Mouse (Mus musculus) ovary, adult 18-20 months (tissue): Measurements from ENCODE around the gene Haus8.
"Not testable (repeated sequence)": the region's sequence is repeated elsewhere in the genome, so short reads cannot be mapped to it uniquely, and the experiment has no call there.

Experiments used
- DNase-seq: peaks from one replicate; pipeline ENCODE4 v3.0.0; 2022; ENCODE audit warnings: low spot score, mixed read lengths

The Haus8 gene

DNA sequence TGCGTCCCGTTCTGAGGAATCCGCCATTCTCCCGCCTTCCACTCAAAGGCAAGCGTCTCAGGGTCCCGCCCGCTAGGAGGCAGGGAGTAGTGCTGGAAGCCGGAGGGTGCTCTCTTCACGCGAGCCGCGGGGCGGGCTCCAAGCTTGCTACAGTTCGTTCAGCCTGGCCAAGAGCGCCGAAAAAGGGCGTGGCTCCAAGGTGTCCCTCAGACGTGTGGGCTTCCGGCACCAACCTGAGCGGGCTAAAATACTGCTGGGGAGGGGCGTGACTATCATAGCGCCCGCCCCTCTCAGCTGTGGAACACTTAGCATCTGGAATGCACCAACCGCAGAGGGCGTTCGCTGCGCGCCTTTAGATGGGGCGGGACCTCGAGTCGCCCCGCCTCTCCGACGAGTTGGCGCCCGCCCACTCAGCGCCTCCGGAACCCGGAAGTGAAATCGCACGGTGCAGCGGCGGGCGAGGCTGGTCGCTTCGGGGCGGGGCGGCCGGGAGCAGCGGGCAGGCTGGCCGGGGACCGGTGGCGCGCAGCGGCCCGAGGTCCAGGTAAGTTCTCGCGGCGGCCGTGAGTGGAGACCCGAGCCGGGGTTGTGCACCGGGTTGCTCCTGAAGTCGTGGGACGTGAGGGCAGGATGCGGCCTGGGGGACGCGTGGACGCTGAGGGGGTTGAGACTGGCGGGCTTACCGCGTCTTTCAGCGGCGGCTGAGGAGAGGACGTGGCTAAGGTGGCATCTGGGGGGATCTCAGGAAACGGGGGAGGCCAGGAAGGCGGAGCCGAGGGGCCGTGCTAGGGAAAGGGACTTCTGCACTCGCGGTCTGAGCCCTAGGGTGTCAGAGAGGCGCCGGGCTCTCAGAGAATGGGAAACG is at the start of gene Haus8, which contains the start of gene Myo9b:
Gene Haus8, minus strand, starts transcription at position 649 of the 865 bp plus-strand sequence.
Gene Myo9b, plus strand, starts transcription at position 429 of the 865 bp plus-strand sequence.
- peak; percentile 98 for DNase-seq

- DNase-seq, result not testable (repeated sequence)
Observed at GRCm38 (mm10) chr8:71319760-71320159, 47.0 kb upstream of the Haus8 start.

DNA sequence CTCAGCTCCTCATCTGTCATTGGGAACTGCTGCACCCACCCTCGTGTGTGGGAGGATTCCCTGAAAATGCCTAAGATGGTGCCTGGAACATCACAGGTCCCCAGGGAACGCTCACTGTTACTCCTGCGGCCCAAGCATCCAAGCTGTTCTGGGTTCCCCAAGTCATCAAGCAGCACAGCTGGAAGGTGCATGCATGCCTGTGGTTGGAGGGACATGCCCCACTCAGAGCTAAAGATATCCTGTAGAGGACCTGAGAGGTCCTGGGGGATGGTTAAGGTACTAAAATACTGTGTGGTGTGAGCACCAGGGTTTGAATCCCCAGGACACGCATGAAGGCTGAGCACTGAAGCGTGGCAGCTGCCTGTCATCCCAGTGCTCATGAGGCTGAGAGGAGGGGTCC is 45.9 kb upstream of the Haus8 start:
- not testable (repeated sequence) for DNase-seq

- DNase-seq, result no peak
Observed at GRCm38 (mm10) chr8:71316486-71317031, 43.8 kb upstream of the Haus8 start.

- no peak for DNase-seq
Observed at GRCm38 (mm10) chr8:71315972-71316371, 43.2 kb upstream of the Haus8 start.

DNA sequence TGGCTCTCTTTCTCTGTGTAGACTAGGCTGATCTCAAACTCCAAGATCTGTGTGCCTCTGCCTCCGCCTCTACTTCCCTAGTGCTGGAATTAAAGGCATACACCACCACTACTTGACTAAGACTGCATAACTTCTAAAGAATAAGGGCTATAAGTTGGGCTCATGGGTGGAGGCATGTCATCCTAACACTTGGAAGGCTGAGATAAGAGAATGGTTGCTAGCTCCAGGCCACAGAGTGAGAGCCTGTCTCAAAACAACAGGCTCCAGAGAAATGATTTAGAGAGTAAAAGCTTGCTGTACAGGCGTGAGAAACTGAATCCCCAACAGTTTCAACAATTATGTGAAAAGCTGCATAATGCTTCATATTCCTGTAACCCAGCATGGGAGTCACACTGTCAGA is 41.2 kb upstream of the Haus8 start:
- DNase-seq, result no peak

DNA sequence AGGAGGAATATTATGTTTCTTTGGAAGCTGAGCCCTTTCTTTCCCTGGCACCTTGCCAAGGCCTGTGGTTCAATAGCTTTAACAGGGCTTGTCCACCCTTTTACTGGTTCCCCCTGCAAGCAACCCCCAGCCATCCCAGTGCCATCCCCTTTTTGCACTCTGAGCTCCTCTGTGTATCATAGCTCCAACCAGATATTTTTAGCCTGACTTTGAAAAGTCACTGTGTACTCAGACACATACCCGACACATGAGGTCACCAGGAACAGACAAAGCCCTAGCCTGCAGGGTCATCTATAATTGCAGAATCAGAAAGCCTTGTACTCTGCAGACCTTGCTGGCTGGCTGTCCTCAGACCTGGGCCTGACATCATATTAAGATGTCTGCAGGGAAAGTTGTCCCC is 40.0 kb upstream of the Haus8 start:
- DNase-seq, result peak; percentile 10

DNA sequence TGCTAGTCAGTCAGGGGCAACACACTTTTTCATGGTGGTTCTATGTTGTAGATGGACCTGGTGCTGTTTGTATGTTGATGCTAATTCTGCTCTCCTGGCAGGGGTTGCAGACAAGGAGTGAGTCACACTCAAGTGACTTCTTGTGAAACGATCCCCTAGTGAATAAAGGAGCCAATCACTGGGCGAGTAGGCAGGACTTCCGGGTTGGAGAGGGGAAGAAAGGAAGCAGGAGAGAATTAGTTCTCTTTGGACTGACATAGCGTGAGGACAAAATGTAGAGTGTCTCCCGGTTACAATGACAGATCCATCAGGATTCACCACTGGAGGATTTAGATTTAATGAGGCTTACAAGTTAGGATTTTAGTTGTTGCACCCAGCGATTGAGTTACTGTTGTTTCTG is 37.7 kb upstream of the Haus8 start:
- DNase-seq, result no peak

DNA sequence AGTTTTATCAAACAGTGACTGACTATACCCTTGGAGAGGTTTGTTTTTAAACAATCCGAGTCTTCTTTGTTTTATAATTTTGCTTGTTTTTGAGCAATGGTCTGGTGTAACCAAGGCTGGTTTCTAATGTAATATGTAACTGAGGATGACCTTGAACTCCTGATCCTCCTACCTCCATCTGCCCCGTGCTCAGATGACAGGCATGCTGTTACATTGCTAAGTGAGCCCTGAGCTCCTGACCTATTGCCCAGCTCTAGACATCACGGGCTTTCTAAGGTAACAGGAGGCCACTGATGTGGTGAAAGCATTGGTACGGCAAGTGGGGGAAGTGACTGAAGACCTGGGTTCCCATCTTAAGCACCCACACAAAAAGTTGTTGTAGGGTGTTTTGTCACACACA is 35.2 kb upstream of the Haus8 start:
- DNase-seq, result no peak

GRCm38 (mm10) chr8:71307371-71307770 is 34.6 kb upstream of the Haus8 start:
- DNase-seq, result no peak

GRCm38 (mm10) chr8:71305988-71306387 is 33.3 kb upstream of the Haus8 start:
- no peak for DNase-seq

- DNase-seq, result no peak
Observed at GRCm38 (mm10) chr8:71303632-71304031, 30.9 kb upstream of the Haus8 start.

DNA sequence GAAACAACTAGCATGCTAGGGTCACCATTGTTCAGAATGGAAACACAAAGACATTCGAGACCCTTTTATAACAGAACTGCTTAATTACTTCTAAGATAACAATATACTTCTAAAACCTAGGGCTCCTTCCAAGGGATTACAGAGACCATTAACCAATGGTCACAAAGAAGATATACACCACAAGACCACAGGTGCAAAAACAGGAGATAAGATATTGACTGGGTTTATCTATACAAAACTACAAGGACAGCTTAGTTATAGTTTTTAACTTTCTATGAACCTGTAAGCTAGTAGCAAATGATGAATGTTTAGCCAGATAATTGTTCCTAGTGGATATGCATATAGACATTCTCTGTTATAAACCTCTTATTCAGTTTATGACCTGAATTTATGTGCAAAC is 30.1 kb upstream of the Haus8 start:
- no peak for DNase-seq

DNA sequence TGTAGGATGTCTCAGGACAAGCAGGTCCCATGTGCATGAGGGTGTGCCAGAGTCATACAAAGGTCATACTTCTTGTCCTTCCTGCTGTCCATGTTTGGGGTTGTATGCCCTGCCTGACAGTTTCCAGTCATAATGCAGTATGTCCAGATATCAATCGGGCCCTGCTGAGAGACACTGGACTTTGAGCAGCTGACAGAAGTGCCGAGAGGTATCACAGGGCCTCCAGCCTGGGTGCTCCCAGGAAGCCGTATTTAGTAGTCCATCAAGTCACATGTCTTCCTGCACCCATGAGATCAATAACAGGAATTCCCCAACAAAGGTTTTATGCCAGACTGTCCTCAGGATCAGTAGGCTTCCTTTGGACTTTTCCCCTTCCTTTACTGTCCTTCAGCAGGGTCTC is 27.0 kb upstream of the Haus8 start:
- DNase-seq, result no peak

- no peak for DNase-seq
Observed at GRCm38 (mm10) chr8:71297439-71297838, 24.7 kb upstream of the Haus8 start.

GRCm38 (mm10) chr8:71296784-71297183 is 24.1 kb upstream of the Haus8 start:
- DNase-seq, result no peak

- DNase-seq, result no peak
Observed at GRCm38 (mm10) chr8:71296188-71296621, 23.5 kb upstream of the Haus8 start.

DNA sequence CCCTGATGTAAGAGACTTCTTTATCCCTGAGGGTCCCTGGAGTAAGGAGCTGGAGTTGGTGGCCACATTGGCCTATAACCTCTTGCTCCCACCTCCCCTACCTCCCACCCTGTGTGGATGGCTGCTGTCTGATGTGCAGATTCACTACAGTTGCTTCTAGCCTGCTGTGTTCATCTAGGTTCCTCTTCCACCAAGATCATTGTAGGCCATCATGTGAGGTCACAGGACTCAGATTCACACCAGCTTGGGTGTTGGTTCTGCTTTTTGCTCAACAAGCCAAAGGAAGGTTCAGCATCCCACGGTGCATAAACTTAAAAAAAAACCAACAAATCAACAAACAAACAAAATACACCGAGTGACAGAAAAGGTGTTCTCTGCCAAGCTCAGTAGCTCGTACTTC is 21.2 kb upstream of the Haus8 start:
- DNase-seq, result not testable (repeated sequence)

DNA sequence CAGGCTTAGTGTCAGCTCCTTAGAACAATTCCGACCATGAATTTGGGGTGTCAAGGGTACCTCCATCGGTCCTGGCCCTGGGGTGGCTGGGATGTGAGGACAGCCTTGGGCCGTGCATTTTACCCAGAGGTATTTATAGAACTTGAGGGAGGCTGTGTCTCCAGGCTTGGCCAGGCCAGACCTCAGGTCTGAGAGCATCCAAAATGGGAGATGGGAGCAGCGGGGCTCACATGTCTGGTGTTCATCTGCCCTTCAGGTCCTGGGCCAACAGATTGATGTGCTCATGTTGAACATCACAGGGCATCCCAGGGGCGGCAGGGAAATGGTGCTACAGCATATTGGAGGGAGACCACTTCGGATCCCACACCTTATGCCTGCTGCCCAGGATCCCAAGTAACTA is 18.6 kb upstream of the Haus8 start:
- no peak for DNase-seq

GRCm38 (mm10) chr8:71290911-71291310 is 18.2 kb upstream of the Haus8 start:
- DNase-seq, result no peak

GRCm38 (mm10) chr8:71290211-71290610 is 17.5 kb upstream of the Haus8 start:
- DNase-seq, result no peak

DNA sequence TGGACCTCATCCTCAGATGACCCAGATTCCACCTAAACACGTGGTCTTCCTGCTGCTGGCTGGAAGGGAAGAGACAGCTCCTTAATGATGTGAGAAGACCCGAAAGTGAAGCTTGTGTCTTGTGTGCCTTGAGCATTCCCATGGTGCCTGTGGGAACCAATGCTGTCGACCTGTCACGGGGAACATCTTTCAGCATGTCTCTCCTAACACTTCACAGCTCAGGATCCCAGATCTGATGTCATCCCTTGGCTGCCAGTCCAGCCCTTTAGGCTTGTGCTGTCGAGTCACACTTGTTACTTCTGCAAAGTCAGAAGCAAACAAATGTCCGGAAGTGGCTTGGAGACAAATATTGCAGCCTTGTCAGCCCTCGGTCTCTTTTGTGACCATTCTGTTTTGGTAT is 16.4 kb upstream of the Haus8 start:
- no peak for DNase-seq

GRCm38 (mm10) chr8:71288441-71288949 is 15.8 kb upstream of the Haus8 start:
- no peak for DNase-seq
